Comparison of ENCODE assay signal across 8 mouse cellular contexts in genomic region chr1:181150431-181150826, GRCm38 (mm10). TPM values are rescaled to one million over a fixed set of nuclear protein-coding genes. Genes with fewer than 3 reads are reported as not detected.
DNase-seq lines count a peak whose midpoint lies in the region; ATAC-seq and TF ChIP-seq lines count a peak whose summit lies in the region.

No protein-coding gene starts in this region.

- peaks cover 23% of the 10 kb centered on the region for H3K4me1 ChIP-seq in heart, embryonic 13.5 days
- no peaks in the 10 kb centered on the region; the same call in 1 of the 2 replicates for H3K4me1 ChIP-seq in bone marrow, adult 2 months (ENCODE audit: control insufficient read depth, insufficient read depth, low read length)
- H3K4me1 ChIP-seq in hindbrain, embryonic 11.5 days (replicated peaks; ENCODE audit: control insufficient read depth, insufficient read depth, low read length) = 0 out of 2 replicates have a peak, but pooled peaks cover 3% of the 10 kb centered on the region
- peaks cover 9% of the 10 kb centered on the region for H3K4me1 ChIP-seq in midbrain, embryonic 11.5 days (ENCODE audit: control insufficient read depth, insufficient read depth, low read length)

- no peak overlapping the region for H3K27ac ChIP-seq in heart, embryonic 13.5 days (replicated peaks)
- H3K27ac ChIP-seq in bone marrow, adult 2 months (ENCODE audit: control insufficient read depth, insufficient read depth, low read depth, low read length, poor library complexity) = no peak overlapping the region
- no peak overlapping the region for H3K27ac ChIP-seq in hindbrain, embryonic 11.5 days (ENCODE audit: low read depth, low read length)
- H3K27ac ChIP-seq in midbrain, embryonic 11.5 days (ENCODE audit: low read depth, low read length) = no peak overlapping the region

- no peak for TF ChIP-seq CTCF in bone marrow, adult 2 months (IDR thresholded peaks at IDR 0.05; ENCODE audit: control insufficient read depth, insufficient read depth, low read length)

- peaks cover 20% of the 10 kb centered on the region for H3K36me3 ChIP-seq in heart, embryonic 13.5 days
- H3K36me3 ChIP-seq in hindbrain, embryonic 11.5 days (ENCODE audit: control insufficient read depth, insufficient read depth, low read length) = no peaks in the 10 kb centered on the region
- H3K36me3 ChIP-seq in midbrain, embryonic 11.5 days (ENCODE audit: control insufficient read depth, insufficient read depth, low read length) = no peaks in the 10 kb centered on the region; the same call in 1 of the 2 replicates

- H3K9me3 ChIP-seq in heart, embryonic 13.5 days = no peaks in the 10 kb centered on the region
- no peaks in the 10 kb centered on the region for H3K9me3 ChIP-seq in hindbrain, embryonic 11.5 days (ENCODE audit: control insufficient read depth, low read length)
- H3K9me3 ChIP-seq in midbrain, embryonic 11.5 days (ENCODE audit: control insufficient read depth, low read length) = no peaks in the 10 kb centered on the region

- ATAC-seq in heart, embryonic 13.5 days (ENCODE audit: extremely low read depth, insufficient number of reproducible peaks, low FRiP score, low TSS enrichment) = no peak
- peak; percentile 45 for ATAC-seq in hindbrain, embryonic 11.5 days (ENCODE audit: low FRiP score)
- peak; percentile 63 for ATAC-seq in midbrain, embryonic 11.5 days (ENCODE audit: low FRiP score)

- no peak for DNase-seq in heart, postnatal 36 days
- no peak for DNase-seq in hindbrain, embryonic 11.5 days (ENCODE audit: low spot score)
- DNase-seq in midbrain, embryonic 11.5 days (ENCODE audit: low spot score, missing footprints) = no peak
- DNase-seq in frontal cortex, postnatal 14 days (ENCODE audit: low spot score in 2 of 2) = no peak
- no peak for DNase-seq in c-Kit-positive CD71-positive TER-119-positive erythroid progenitor cells, embryonic 14.5 days (ENCODE audit: low spot score)
- DNase-seq in left cerebral cortex, postnatal 36 days (ENCODE audit: low spot score in 2 of 2) = no peak

- H3K4me2 ChIP-seq in heart, embryonic 13.5 days = peak overlapping the region; percentile 81
- no peak overlapping the region for H3K4me2 ChIP-seq in hindbrain, embryonic 11.5 days (replicated peaks; ENCODE audit: low read depth, low read length)
- no peak overlapping the region; the same call in 1 of the 2 replicates for H3K4me2 ChIP-seq in midbrain, embryonic 11.5 days

- H3K9ac ChIP-seq in heart, embryonic 13.5 days = no peak overlapping the region
- no peak overlapping the region; the same call in 1 of the 2 replicates for H3K9ac ChIP-seq in hindbrain, embryonic 11.5 days (ENCODE audit: low read depth, low read length)
- H3K9ac ChIP-seq in midbrain, embryonic 11.5 days (ENCODE audit: low read length) = no peak overlapping the region

- 58% methylated on average over 3 of the region's 3 CpGs for WGBS in heart, embryonic 13.5 days
- 83% methylated on average over 3 of the region's 3 CpGs for WGBS in bone marrow, adult 2 months
- 64% methylated on average over 3 of the region's 3 CpGs for WGBS in hindbrain, embryonic 11.5 days
- WGBS in midbrain, embryonic 11.5 days = 68% methylated on average over 3 of the region's 3 CpGs

- no peak for TF ChIP-seq POLR2A in bone marrow, adult 2 months (IDR thresholded peaks at IDR 0.05; ENCODE audit: borderline replicate concordance, control insufficient read depth, low read depth, low read length)

- H3K4me3 ChIP-seq in heart, embryonic 13.5 days = peak overlapping the region; percentile 94
- peak overlapping the region; percentile 77 for H3K4me3 ChIP-seq in bone marrow, adult 2 months (replicated peaks; ENCODE audit: control insufficient read depth, low read depth, low read length)
- H3K4me3 ChIP-seq in hindbrain, embryonic 11.5 days (ENCODE audit: low read depth, low read length) = peak overlapping the region; percentile 80
- peak overlapping the region; percentile 90; the same call in 1 of the 2 replicates for H3K4me3 ChIP-seq in midbrain, embryonic 11.5 days (ENCODE audit: low read depth, low read length)

- intact Hi-C loops in heart, postnatal 36 days (cut with DNase I) = loop anchor here (10.0 kb wide), 1 partner anchor 224 kb away; no protein-coding TSS in a partner anchor
- intact Hi-C loops in left cerebral cortex, postnatal 36 days (cut with DNase I) = no loop called here

- no peaks in the 10 kb centered on the region for H3K27me3 ChIP-seq in heart, embryonic 13.5 days (replicated peaks)
- H3K27me3 ChIP-seq in hindbrain, embryonic 11.5 days (ENCODE audit: control insufficient read depth, insufficient read depth, low read length) = no peaks in the 10 kb centered on the region
- H3K27me3 ChIP-seq in midbrain, embryonic 11.5 days (ENCODE audit: control insufficient read depth, insufficient read depth, low read length) = no peaks in the 10 kb centered on the region

RNA-seq across cellular contexts. Expression of gene Cnih4, which starts 5.9 kb away (rescaled TPM):
- polyA plus RNA-seq in heart, embryonic 13.5 days (2015; fragmentation: Nextera tagmentation; extraction: Ambion mirVana) = 133 and 161 TPM in 2 replicates
- 10 to 100 TPM; 40.7 to 42.7 TPM for total RNA-seq in heart, postnatal 36 days (2021)
- polyA plus RNA-seq in bone marrow, adult 2 months (2011; ENCODE audit: insufficient read depth, insufficient read length, low replicate concordance, missing spikeins) = 33.9 and 52.1 TPM in 2 replicates
- 87.9 and 91.1 TPM in 2 replicates for polyA plus RNA-seq in hindbrain, embryonic 11.5 days (2014; fragmentation: Nextera tagmentation; extraction: Ambion mirVana)
- polyA plus RNA-seq in midbrain, embryonic 11.5 days (2014; fragmentation: Nextera tagmentation; extraction: Ambion mirVana) = 93.6 and 101 TPM in 2 replicates
- 10 to 100 TPM; 20.9 to 23.6 TPM for total RNA-seq in left cerebral cortex, postnatal 36 days (2021)

RNA-seq across cellular contexts. Expression of gene Nvl, which starts 6.4 kb away (rescaled TPM):
- polyA plus RNA-seq in heart, embryonic 13.5 days (2015; fragmentation: Nextera tagmentation; extraction: Ambion mirVana) = 19.6 and 20.3 TPM in 2 replicates
- total RNA-seq in heart, postnatal 36 days (2021) = 1 to 10 TPM; 8.2 to 8.4 TPM
- polyA plus RNA-seq in bone marrow, adult 2 months (2011; ENCODE audit: insufficient read depth, insufficient read length, low replicate concordance, missing spikeins) = 13.7 and 18.1 TPM in 2 replicates
- 37.9 and 38.5 TPM in 2 replicates for polyA plus RNA-seq in hindbrain, embryonic 11.5 days (2014; fragmentation: Nextera tagmentation; extraction: Ambion mirVana)
- polyA plus RNA-seq in midbrain, embryonic 11.5 days (2014; fragmentation: Nextera tagmentation; extraction: Ambion mirVana) = 35.1 and 36.9 TPM in 2 replicates
- total RNA-seq in left cerebral cortex, postnatal 36 days (2021) = 10 to 100 TPM; 25.4 to 40.2 TPM
